In genomic region chr2:10373508-10374206, GRCm38 (mm10) we compare ENCODE assay signal across 8 mouse cellular contexts. TPM values are rescaled to one million over a fixed set of nuclear protein-coding genes. Genes with fewer than 3 reads are reported as not detected.
DNase-seq lines count a peak whose midpoint lies in the region; ATAC-seq lines count a peak whose summit lies in the region.

No protein-coding gene starts in this region.

- no peak overlapping the region for H3K27ac ChIP-seq in forebrain, embryonic 14.5 days (ENCODE audit: low read depth, low read length)
- no peak overlapping the region for H3K27ac ChIP-seq in limb, embryonic 11.5 days (replicated peaks; ENCODE audit: low read depth, low read length)
- H3K27ac ChIP-seq in neural tube, embryonic 12.5 days = no peak overlapping the region

- H3K4me1 ChIP-seq in forebrain, embryonic 14.5 days (ENCODE audit: control insufficient read depth, insufficient read depth, low read length) = peaks cover 14% of the 10 kb centered on the region
- peaks cover 7% of the 10 kb centered on the region; the same call in 1 of the 2 replicates for H3K4me1 ChIP-seq in limb, embryonic 11.5 days (ENCODE audit: control insufficient read depth, insufficient read depth, low read length)
- H3K4me1 ChIP-seq in neural tube, embryonic 12.5 days = peaks cover 15% of the 10 kb centered on the region; the same call in 1 of the 2 replicates

- ATAC-seq in forebrain, embryonic 14.5 days = peak; percentile 2; the same call in 1 of the 2 replicates
- ATAC-seq in limb, embryonic 11.5 days (ENCODE audit: insufficient number of reproducible peaks, low FRiP score, low TSS enrichment, low read depth) = no peak
- peak; percentile 6; the same call in 1 of the 2 replicates for ATAC-seq in neural tube, embryonic 12.5 days (ENCODE audit: low FRiP score, low read depth)
- no peak for ATAC-seq in activated CD4-positive, CD25-positive, alpha-beta regulatory T cell, adult 4 months

- no peaks in the 10 kb centered on the region for H3K9me3 ChIP-seq in forebrain, embryonic 14.5 days (replicated peaks; ENCODE audit: control insufficient read depth, low read length)
- H3K9me3 ChIP-seq in limb, embryonic 11.5 days (ENCODE audit: control insufficient read depth, low read length) = no peaks in the 10 kb centered on the region
- H3K9me3 ChIP-seq in neural tube, embryonic 12.5 days = no peaks in the 10 kb centered on the region

- H3K27me3 ChIP-seq in forebrain, embryonic 14.5 days (replicated peaks; ENCODE audit: control insufficient read depth, insufficient read depth, low read length) = peaks cover 52% of the 10 kb centered on the region
- H3K27me3 ChIP-seq in limb, embryonic 11.5 days (ENCODE audit: control insufficient read depth, insufficient read depth, low read length) = peaks cover 55% of the 10 kb centered on the region
- H3K27me3 ChIP-seq in neural tube, embryonic 12.5 days (replicated peaks) = peaks cover 43% of the 10 kb centered on the region

- peak overlapping the region; percentile 96 for H3K4me2 ChIP-seq in forebrain, embryonic 14.5 days (ENCODE audit: low read length)
- peak overlapping the region; percentile 88 for H3K4me2 ChIP-seq in limb, embryonic 11.5 days (ENCODE audit: low read depth, severe bottlenecking)
- peak overlapping the region; percentile 94 for H3K4me2 ChIP-seq in neural tube, embryonic 12.5 days (replicated peaks)

- H3K9ac ChIP-seq in forebrain, embryonic 14.5 days (ENCODE audit: low read length) = peak overlapping the region; percentile 57; the same call in 1 of the 2 replicates
- no peak overlapping the region for H3K9ac ChIP-seq in limb, embryonic 11.5 days (ENCODE audit: low read length)
- no peak overlapping the region for H3K9ac ChIP-seq in neural tube, embryonic 12.5 days

- no peaks in the 10 kb centered on the region for H3K36me3 ChIP-seq in forebrain, embryonic 14.5 days (ENCODE audit: control insufficient read depth, insufficient read depth, low read length)
- no peaks in the 10 kb centered on the region for H3K36me3 ChIP-seq in limb, embryonic 11.5 days (ENCODE audit: control insufficient read depth, insufficient read depth, low read length)
- H3K36me3 ChIP-seq in neural tube, embryonic 12.5 days = no peaks in the 10 kb centered on the region

- DNase-seq in kidney, adult 18-20 months = peak; percentile 12
- DNase-seq in kidney, adult 8-10 months = no peak
- DNase-seq in R1 (ENCODE audit: low read depth, low spot score) = peak; percentile 37
- peak; percentile 47 for DNase-seq in forebrain, embryonic 14.5 days (ENCODE audit: low spot score)
- peak; percentile 43 for DNase-seq in limb, embryonic 11.5 days (ENCODE audit: low spot score)
- DNase-seq in ovary, postnatal 10 days (ENCODE audit: low spot score) = no peak

- H3K4me3 ChIP-seq in forebrain, embryonic 14.5 days (ENCODE audit: low read depth, low read length) = peak overlapping the region; percentile 51
- peak overlapping the region; percentile 47 for H3K4me3 ChIP-seq in limb, embryonic 11.5 days (ENCODE audit: low read depth, low read length)
- H3K4me3 ChIP-seq in neural tube, embryonic 12.5 days = peak overlapping the region; percentile 48

- under 1% methylated on average over 30 of the region's 30 CpGs for WGBS in forebrain, embryonic 14.5 days
- WGBS in limb, embryonic 11.5 days = under 1% methylated on average over 30 of the region's 30 CpGs
- WGBS in neural tube, embryonic 12.5 days = under 1% methylated on average over 30 of the region's 30 CpGs

RNA-seq across cellular contexts. Expression of gene Sfmbt2, which starts 3.3 kb away (rescaled TPM):
- polyA plus RNA-seq in forebrain, embryonic 14.5 days (2014; fragmentation: Nextera tagmentation; extraction: Ambion mirVana) = 1.8 and 2.2 TPM in 2 replicates
- 1.1 and 1.6 TPM in 2 replicates for polyA plus RNA-seq in limb, embryonic 11.5 days (2014; fragmentation: Nextera tagmentation; extraction: Ambion mirVana)
- 2.4 and 2.8 TPM in 2 replicates for polyA plus RNA-seq in neural tube, embryonic 12.5 days (2016; fragmentation: Nextera tagmentation; extraction: Ambion mirVana)
- 1 to 10 TPM; 1.7 to 3.1 TPM for polyA plus RNA-seq in activated CD4-positive, CD25-positive, alpha-beta regulatory T cell, adult 4 months (2017; shearing (Covaris generic))

Comparison
In these comparisons a context has a peak if more than half of its experiments do, and no peak if none do; other contexts are left out.
1. DNase-seq: peak in kidney, adult 18-20 months (single experiment), R1 (single experiment), forebrain, embryonic 14.5 days (single experiment) and limb, embryonic 11.5 days (single experiment); none in kidney, adult 8-10 months (0 of 2) and ovary, postnatal 10 days (single experiment).
2. ATAC-seq: peak in forebrain, embryonic 14.5 days (single experiment) and neural tube, embryonic 12.5 days (single experiment); none in limb, embryonic 11.5 days (single experiment) and activated CD4-positive, CD25-positive, alpha-beta regulatory T cell, adult 4 months (single experiment).
3. Peak in every context shown above with its lines, with median percentiles within 50 percentile points of each other: H3K4me2 ChIP-seq and H3K4me3 ChIP-seq.